Mouse (Mus musculus) right cerebral cortex, adult 18-20 months (tissue): Measurements from ENCODE around the gene Rabep2.
A peak's percentile ranks its signal among the peaks of the same experiment; 100 is the strongest.
"Not testable (repeated sequence)": the region's sequence is repeated elsewhere in the genome, so short reads cannot be mapped to it uniquely, and the experiment has no call there.

Experiments
- DNase-seq: peaks from one replicate; pipeline ENCODE4 v3.0.0; 2022; ENCODE audit warnings: mixed read lengths

Gene Rabep2

GRCm38 (mm10) chr7:126465246-126466030 is 36.9 kb downstream of the Rabep2 start:
- DNase-seq, result no peak

DNA sequence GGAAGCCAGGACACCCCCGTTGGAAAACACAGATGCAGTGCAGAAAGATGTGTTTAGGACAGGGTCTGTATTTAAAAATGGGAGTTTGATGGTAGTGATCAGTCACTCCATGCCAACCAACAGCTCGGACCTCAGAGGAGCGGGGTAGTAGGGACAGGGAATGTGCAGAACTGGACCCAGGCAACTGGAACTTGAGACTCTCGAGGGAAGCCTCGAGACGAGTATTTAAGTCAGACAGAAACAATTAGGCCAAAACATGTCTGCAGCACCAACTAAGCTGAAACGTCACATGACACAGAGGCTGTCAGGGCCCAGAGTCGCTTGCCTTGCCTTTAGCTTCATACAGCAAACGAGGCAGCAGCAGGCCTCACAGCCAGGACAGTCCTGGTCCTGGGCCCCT is 37.6 kb downstream of the Rabep2 start:
- no peak for DNase-seq

- no peak for DNase-seq
These were observed 38.1 kb downstream of the Rabep2 start for GRCm38 (mm10) chr7:126466707-126467106.

DNA sequence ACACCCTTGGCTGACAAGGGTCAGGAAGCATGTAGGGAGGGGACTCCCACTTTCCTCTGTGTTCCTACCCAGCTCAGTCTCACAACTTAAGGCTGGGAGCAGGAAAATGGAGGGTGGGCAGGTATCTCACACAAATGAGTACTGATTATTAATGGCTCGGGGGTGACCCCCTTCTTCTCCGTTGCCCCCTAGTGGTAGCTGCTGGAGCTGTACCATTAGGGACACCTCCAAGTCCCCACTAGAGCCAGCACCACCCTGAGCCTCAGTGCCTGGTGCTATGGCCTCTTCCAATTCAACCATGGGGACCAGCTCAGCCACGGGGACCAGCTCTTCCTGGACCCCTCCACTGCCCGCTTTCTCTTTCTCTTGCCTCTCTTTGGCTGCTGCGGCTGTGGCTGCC is 38.7 kb downstream of the Rabep2 start:
- DNase-seq, result no peak

GRCm38 (mm10) chr7:126467834-126468627 is 39.5 kb downstream of the Rabep2 start:
- DNase-seq, result no peak

DNA sequence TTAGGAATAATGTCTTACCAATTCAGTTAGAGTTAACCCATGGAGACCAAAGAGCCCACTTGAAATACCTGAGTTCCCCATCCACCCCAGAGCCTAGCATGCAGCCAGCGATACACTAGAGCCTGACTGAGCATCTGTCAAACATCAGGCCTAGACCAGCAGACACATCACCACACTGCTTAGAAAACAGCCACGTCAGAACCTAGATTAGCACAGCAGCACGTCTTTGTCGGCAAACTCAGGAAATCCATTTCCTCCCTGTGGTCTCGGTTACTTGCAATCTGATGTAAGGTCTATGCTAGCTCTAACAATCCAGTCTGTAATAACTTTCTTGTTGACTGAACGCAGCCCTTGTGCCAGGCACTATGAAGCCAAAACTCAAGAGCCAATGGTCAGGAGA is 41.5 kb downstream of the Rabep2 start:
- DNase-seq, result no peak

GRCm38 (mm10) chr7:126471361-126471760 is 42.8 kb downstream of the Rabep2 start:
- no peak for DNase-seq

DNA sequence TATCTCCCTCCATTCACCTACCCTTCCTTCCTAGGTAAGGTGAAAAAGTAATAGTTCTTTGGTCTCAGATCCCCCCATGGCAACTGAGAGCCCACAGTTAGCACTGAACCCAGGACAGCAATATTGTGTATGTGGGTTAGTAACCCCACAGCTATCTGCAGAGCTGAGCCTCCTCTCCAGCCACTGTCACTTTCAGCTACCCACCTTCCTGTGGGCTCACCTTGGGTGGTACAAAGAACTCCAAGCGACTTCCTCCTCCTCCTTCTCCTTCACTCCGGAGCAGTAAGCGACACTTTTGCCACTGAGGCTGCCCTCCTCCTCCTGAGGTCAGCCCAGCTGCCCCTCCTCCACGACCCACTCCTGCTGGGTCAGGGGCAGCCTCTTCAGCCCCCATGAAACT is 43.3 kb downstream of the Rabep2 start:
- DNase-seq, result no peak

- DNase-seq, result no peak
These were observed 43.7 kb downstream of the Rabep2 start for GRCm38 (mm10) chr7:126472306-126472705.

- DNase-seq, result no peak
These were observed 44.2 kb downstream of the Rabep2 start for GRCm38 (mm10) chr7:126472713-126473112.

GRCm38 (mm10) chr7:126473470-126474086 is 45.0 kb downstream of the Rabep2 start:
- DNase-seq, result no peak

- DNase-seq, result no peak
These were observed 46.0 kb downstream of the Rabep2 start for GRCm38 (mm10) chr7:126474486-126474955.

GRCm38 (mm10) chr7:126474993-126475581 is 46.5 kb downstream of the Rabep2 start, which contains the start of gene Sh2b1:
TSS of gene Sh2b1 (minus strand) at chr7:126475424.
- DNase-seq, result peak; percentile 92

DNA sequence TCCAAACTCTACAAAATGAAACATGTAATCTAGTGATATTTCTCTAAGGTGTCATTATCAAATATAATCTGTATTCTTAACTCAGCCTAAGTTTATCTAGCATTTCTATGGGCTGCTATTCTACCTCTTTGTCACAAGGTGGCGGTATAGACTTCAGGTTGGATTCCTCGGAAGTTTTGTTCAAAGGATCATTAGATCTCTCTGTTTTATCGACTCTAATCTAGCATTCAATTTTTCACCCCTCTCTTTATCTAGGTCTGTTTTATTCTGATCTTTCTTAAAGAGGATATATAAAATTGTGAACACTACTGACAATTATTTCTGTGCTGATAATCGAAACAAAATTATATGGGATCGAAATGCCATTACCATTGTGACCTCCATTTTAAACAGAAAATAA is 53.1 kb downstream of the Rabep2 start:
- no peak for DNase-seq

GRCm38 (mm10) chr7:126482392-126482871 is 53.9 kb downstream of the Rabep2 start:
- DNase-seq, result peak; percentile 73

- peak; percentile 99 for DNase-seq
These were observed 58.5 kb downstream of the Rabep2 start, which contains the start of gene Tufm for GRCm38 (mm10) chr7:126487052-126487483. TSS of gene Tufm (plus strand) at chr7:126487361.

DNA sequence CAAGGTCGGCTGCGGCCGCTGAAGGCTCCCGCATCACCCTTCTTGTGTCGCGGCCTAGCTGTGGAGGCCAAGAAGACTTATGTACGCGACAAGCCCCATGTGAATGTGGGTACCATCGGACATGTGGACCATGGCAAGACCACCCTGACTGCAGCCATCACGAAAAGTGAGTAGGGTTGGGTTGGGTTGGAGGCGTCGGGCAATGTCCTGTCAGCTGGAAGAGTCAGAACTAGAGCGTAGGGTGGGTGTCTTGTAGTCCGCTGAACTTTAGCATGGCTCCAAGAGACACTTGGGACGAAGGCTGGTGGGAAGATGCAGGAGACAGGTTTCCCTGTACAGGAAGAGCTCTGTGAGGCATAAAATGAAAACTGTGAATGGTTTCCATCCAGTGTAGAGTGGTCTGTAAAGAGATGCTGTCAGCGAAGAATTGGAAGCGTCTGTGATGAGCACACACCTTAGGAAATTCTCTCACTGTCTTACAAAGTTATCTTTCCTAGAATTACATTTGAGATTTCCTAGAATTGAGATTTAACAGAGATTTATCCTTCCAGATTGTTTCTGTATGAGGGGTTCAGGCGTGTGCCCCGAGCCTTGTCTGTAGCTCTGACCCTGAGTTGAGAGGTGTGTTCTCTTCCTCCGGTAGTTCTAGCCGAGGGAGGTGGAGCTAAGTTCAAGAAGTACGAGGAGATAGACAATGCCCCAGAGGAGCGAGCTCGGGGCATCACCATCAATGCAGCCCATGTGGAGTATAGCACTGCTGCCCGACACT is 59.2 kb downstream of the Rabep2 start:
- not testable (repeated sequence) for DNase-seq

DNA sequence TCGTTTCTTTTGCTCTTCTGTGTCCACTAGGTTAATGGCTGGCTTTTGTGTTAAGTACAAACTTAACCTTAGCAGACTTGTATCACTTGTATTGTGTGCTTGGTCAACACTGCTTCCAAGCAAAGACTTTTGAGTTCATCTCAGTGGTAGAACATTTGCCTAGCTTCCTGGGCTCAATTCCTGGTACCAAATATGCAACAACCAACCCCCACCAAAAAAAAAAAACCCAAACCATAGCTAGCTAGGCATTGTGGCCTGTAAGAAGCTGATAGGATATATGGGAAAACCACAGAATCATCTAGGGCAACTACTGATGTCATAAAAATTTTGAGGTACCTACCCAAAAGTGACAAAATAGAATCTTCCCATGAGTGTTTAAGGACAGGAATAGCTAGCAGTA is 62.4 kb downstream of the Rabep2 start:
- DNase-seq, result no peak

- DNase-seq, result no peak
These were observed 63.4 kb downstream of the Rabep2 start for GRCm38 (mm10) chr7:126491973-126492372.

DNA sequence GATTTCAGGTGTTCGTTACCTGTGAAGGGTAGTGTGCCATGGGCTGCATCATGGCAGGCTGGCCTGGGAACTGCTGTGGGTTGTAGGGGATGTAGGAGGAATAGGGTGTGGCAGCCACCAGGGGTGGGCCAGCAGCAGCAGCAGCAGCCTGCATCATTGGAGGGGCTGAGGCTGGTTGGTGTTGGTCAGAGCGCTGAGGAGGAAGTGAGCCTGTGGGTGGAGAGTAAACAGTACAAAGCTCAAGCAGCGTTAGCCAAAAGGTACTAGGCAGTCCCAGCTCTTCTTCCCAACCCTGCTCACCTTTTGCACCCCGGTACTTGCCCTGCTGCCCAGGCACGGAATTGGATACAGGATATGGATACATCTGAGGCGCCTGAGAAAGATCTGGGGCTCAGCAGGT is 65.6 kb downstream of the Rabep2 start:
- no peak for DNase-seq

DNA sequence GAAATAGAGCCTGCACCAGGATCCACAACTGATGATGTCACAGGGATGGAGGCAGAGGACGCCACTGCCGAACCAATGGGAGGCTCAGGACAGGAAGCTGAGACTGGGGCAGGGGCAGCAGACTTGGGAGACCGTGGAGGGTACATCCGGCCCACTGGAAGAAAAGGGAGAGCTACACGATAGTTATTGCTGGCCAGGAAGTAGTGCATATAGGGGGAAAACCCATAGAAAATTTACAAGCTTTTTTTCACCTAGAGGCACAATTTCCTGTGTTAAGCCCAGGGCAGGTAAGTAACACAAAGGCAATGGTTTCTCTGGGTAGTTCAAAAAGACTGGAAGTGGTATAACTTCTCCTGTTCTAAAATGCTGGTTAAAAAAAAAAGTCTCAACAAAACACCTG is 67.9 kb downstream of the Rabep2 start:
- no peak for DNase-seq

DNA sequence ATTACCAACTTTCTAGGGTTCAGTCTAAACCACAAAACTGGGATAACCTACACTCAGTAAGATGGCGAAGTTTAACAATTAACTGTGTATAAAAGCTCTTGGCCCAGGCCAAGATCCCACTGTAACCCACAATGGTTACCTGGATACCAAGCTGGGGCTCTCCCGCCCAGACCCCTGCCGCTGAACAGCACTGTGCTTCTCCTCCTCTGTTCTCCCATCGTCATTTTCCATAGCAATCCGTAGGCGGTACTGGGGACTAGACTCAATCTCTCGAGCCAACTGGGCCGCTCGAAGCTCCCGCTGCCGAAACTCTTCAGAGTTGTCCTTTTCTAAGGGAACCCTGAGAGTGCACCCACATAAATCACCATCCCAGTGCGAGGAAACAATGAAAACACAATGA is 69.4 kb downstream of the Rabep2 start:
- no peak for DNase-seq
